Mouse (Mus musculus): ENCODE measurements around the gene Anxa9. TPM values are rescaled to one million over a fixed set of nuclear protein-coding genes. Genes with fewer than 3 reads are reported as not detected.

The Anxa9 gene
- polyA plus RNA-seq, 1 experiment, result 0.65 TPM

GRCm38 (mm10) chr3:95337345-95337744, 30.4 kb upstream of the Anxa9 start:
- no peak overlapping the region for H3K27ac ChIP-seq (ENCODE audit: insufficient read depth, low read depth, low read length)
- no peak overlapping the region for H3K4me3 ChIP-seq (ENCODE audit: low read depth, low read length)
- H3K4me1 ChIP-seq (ENCODE audit: control insufficient read depth, insufficient read depth, insufficient read length, low read length), result no peaks in the 10 kb centered on the region
- H3K36me3 ChIP-seq (ENCODE audit: control insufficient read depth, insufficient read depth, low read length), result peaks cover 63% of the 10 kb centered on the region
- WGBS, result 93% methylated on average over 4 of the region's 4 CpGs
- H3K27me3 ChIP-seq (ENCODE audit: control insufficient read depth, insufficient read depth, low read length), result no peaks in the 10 kb centered on the region
- TF ChIP-seq POLR2A (IDR thresholded peaks at IDR 0.05; ENCODE audit: low read depth, low read length), result no peak
- TF ChIP-seq CTCF (IDR thresholded peaks at IDR 0.05; ENCODE audit: extremely low read depth, insufficient read length, insufficient replicate concordance, low read depth, low read length), result no peak

- H3K4me3 ChIP-seq (ENCODE audit: low read depth, low read length), result no peak overlapping the region
- H3K27ac ChIP-seq (ENCODE audit: insufficient read depth, low read depth, low read length), result no peak overlapping the region
- peaks cover 45% of the 10 kb centered on the region for H3K36me3 ChIP-seq (ENCODE audit: control insufficient read depth, insufficient read depth, low read length)
- TF ChIP-seq CTCF (IDR thresholded peaks at IDR 0.05; ENCODE audit: extremely low read depth, insufficient read length, insufficient replicate concordance, low read depth, low read length), result no peak
- TF ChIP-seq POLR2A (IDR thresholded peaks at IDR 0.05; ENCODE audit: low read depth, low read length), result no peak
- no peaks in the 10 kb centered on the region for H3K27me3 ChIP-seq (ENCODE audit: control insufficient read depth, insufficient read depth, low read length)
- WGBS, result 80% methylated on average over 1 of the region's 1 CpGs
- H3K4me1 ChIP-seq (ENCODE audit: control insufficient read depth, insufficient read depth, insufficient read length, low read length), result no peaks in the 10 kb centered on the region
Measured at GRCm38 (mm10) chr3:95331528-95331927, 24.6 kb upstream of the Anxa9 start.

DNA sequence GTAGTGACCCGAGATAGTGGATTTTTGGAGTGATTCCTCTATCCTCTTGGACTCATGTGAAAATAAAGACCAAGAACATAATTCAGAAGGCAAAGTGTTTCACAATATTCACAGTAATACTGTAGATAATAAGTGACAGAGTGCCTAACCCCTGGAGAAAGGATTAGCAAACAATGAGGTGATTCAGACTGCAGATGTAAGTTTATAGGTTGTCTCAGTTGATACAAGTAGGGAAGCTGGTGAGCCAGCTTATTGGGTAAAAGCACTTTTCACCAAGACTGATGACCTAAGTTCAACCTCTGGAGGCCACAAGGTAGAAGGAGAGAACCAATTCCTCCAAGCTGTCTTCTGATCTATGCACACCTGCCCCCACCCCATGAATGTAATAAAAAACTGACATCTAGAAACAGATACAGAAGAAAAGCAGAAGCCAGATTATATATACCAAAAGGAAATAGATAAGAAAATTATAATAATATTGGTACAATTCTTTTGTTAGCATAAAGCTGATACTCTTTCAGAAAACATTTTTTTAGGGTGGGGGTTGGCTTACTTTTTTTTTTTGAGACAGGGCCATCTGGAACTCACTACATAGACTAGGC, 21.9 kb upstream of the Anxa9 start:
- 81% methylated on average over 1 of the region's 1 CpGs for WGBS
- H3K4me3 ChIP-seq (ENCODE audit: low read depth, low read length), result no peak overlapping the region
- H3K27me3 ChIP-seq (ENCODE audit: control insufficient read depth, insufficient read depth, low read length), result no peaks in the 10 kb centered on the region
- H3K36me3 ChIP-seq (ENCODE audit: control insufficient read depth, insufficient read depth, low read length), result peaks cover 56% of the 10 kb centered on the region
- TF ChIP-seq CTCF (IDR thresholded peaks at IDR 0.05; ENCODE audit: extremely low read depth, insufficient read length, insufficient replicate concordance, low read depth, low read length) (no peak), POLR2A (IDR thresholded peaks at IDR 0.05; ENCODE audit: low read depth, low read length) (no peak)
- H3K27ac ChIP-seq (ENCODE audit: insufficient read depth, low read depth, low read length), result no peak overlapping the region
- no peaks in the 10 kb centered on the region for H3K4me1 ChIP-seq (ENCODE audit: control insufficient read depth, insufficient read depth, insufficient read length, low read length)

DNA sequence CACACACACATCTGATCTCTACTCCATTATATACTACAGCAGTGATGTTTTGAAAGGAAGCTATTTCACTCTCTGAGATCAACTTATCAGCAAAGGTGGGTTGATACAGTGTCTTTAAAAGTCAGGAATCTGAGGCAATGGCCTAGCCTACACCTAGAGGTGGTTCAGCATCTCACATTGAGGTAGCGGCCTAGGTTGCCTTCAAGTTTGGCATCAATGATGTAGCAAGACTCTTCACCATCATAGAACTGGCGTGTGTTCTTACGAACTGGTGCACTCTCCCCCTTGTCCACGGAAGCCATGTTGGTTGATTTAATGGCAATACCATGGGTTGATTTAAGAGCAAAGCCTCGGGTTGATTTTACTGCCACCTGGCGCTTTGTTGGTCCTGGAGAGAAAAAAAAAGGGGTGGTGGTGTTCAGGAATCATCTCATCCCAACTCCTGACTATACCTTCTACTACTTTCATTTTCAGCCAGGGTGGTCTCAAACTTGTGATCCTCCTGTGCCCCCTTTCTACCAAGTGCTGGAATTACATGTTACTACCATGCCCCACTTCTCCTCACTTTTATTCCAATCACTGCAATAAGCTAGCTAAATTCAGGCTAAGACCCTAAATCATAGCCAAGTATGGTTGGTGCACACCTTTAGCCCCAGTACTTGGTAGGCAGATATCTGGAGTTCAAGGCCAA, 17.6 kb upstream of the Anxa9 start:
- TF ChIP-seq POLR2A (IDR thresholded peaks at IDR 0.05; ENCODE audit: low read depth, low read length) (no peak), CTCF (IDR thresholded peaks at IDR 0.05; ENCODE audit: extremely low read depth, insufficient read length, insufficient replicate concordance, low read depth, low read length) (no peak)
- Histone ChIP-seq H3K4me3 (ENCODE audit: low read depth, low read length) (no peak overlapping the region), H3K36me3 (ENCODE audit: control insufficient read depth, insufficient read depth, low read length) (peaks cover 76% of the 10 kb centered on the region), H3K27me3 (ENCODE audit: control insufficient read depth, insufficient read depth, low read length) (no peaks in the 10 kb centered on the region), H3K4me1 (ENCODE audit: control insufficient read depth, insufficient read depth, insufficient read length, low read length) (no peaks in the 10 kb centered on the region), H3K27ac (ENCODE audit: insufficient read depth, low read depth, low read length) (no peak overlapping the region)
- WGBS, result 91% methylated on average over 6 of the region's 6 CpGs

DNA sequence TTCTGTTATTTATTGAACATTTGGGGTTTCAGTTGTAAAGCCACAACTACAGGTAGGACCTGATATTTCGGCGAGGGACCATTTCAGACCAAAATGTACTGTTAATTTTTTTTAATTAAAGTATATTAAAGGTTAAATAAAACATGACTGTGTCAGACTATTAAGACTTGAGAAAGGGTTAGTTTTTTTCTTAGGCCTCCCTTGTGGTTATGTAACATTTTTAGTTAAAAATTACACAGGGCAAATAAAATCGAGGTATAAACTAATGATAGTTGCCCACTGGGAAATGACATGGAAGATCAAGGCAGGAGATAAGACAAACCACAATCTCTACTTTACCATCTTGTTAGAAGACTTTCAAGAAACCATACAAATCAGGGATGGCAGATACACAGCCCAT, 16.5 kb upstream of the Anxa9 start:
- peaks cover 73% of the 10 kb centered on the region for H3K36me3 ChIP-seq (ENCODE audit: control insufficient read depth, insufficient read depth, low read length)
- 58% methylated on average over 3 of the region's 3 CpGs for WGBS
- no peak for TF ChIP-seq CTCF (IDR thresholded peaks at IDR 0.05; ENCODE audit: extremely low read depth, insufficient read length, insufficient replicate concordance, low read depth, low read length)
- no peak for TF ChIP-seq POLR2A (IDR thresholded peaks at IDR 0.05; ENCODE audit: low read depth, low read length)
- H3K4me3 ChIP-seq (ENCODE audit: low read depth, low read length), result no peak overlapping the region
- no peaks in the 10 kb centered on the region for H3K27me3 ChIP-seq (ENCODE audit: control insufficient read depth, insufficient read depth, low read length)
- H3K4me1 ChIP-seq (ENCODE audit: control insufficient read depth, insufficient read depth, insufficient read length, low read length), result peaks cover 6% of the 10 kb centered on the region; the same call in 1 of the 2 replicates
- no peak overlapping the region for H3K27ac ChIP-seq (ENCODE audit: insufficient read depth, low read depth, low read length)

DNA sequence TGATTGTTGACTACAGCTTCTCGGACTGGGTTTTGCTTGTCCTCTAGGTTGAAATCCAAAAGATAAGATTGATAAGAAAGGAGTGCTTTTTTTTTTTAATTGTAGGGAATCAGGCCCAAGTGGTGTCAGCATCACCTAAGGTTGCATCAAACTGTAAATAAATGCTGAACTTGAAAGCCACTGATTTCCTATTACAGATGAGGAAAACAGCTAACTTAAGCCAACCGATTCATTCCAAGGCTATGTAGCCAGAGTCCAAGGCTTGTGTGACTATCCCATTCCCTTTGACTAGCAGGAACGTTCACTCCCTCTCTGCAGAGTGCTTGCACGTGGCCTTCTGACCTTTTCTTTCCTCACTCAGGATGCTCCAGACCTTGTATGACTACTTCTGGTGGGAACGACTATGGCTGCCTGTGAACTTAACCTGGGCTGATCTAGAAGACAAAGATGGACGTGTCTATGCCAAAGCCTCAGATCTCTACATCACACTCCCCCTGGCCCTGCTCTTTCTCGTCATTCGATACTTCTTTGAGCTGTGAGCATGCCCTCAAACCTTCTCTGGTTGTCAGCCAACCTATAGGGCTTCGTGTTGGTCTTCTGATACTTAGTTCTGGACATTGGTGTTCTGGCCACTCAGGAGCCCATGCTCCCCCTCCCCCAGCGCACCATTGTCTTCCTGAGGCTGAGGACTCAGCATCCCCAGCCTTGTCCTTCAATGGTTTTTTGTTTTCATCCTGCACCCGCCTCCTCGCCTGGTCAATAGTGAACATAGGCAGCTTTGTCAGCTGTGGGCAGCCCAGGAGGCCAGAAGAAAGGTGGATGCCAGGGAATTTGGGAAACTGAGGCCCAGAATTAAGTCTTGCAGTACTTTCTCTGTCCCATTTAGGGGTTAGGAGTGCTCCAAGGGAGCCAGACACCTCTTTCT, 13.0 kb upstream of the Anxa9 start:
- Histone ChIP-seq H3K4me3 (ENCODE audit: low read depth, low read length) (no peak overlapping the region), H3K4me1 (ENCODE audit: control insufficient read depth, insufficient read depth, insufficient read length, low read length) (peaks cover 21% of the 10 kb centered on the region; the same call in 1 of the 2 replicates), H3K27ac (ENCODE audit: insufficient read depth, low read depth, low read length) (no peak overlapping the region), H3K36me3 (ENCODE audit: control insufficient read depth, insufficient read depth, low read length) (peaks cover 49% of the 10 kb centered on the region), H3K27me3 (ENCODE audit: control insufficient read depth, insufficient read depth, low read length) (no peaks in the 10 kb centered on the region)
- 80% methylated on average over 12 of the region's 12 CpGs for WGBS
- TF ChIP-seq CTCF (IDR thresholded peaks at IDR 0.05; ENCODE audit: extremely low read depth, insufficient read length, insufficient replicate concordance, low read depth, low read length) (no peak), POLR2A (IDR thresholded peaks at IDR 0.05; ENCODE audit: low read depth, low read length) (no peak)
